Mouse (Mus musculus): ENCODE data around the gene Gm5930. TPM values are rescaled to one million over a fixed set of nuclear protein-coding genes. Genes with fewer than 3 reads are reported as not detected.
"Not testable (repeated sequence)": the region's sequence is repeated elsewhere in the genome, so short reads cannot be mapped to it uniquely, and the experiment has no call there.

Gm5930 gene
- total RNA-seq (2014; fragmentation: Nextera tagmentation) (0.90 and 2.2 TPM in 2 replicates), total RNA-seq (2017) (0.35 and 0.71 TPM in 2 replicates), polyA plus RNA-seq (2012) (not detected in 2 replicates)

GRCm38 (mm10) chr14:44338484-44338883, at the start of gene Gm5930:
Gm5930 (minus strand) TSS chr14:44338584.
- H3K27me3 ChIP-seq (ENCODE audit: insufficient read depth, low read length); H3K9me3 ChIP-seq (replicated peaks); H3K4me1 ChIP-seq (ENCODE audit: insufficient read depth, low read depth, low read length); ATAC-seq (ENCODE audit: extremely low read depth, insufficient number of reproducible peaks, low FRiP score, poor library complexity, severe bottlenecking); DNase-seq (ENCODE audit: low spot score); H3K36me3 ChIP-seq (replicated peaks); H3K4me3 ChIP-seq (ENCODE audit: low read depth, low read length): not testable (repeated sequence)

- H3K36me3 ChIP-seq (replicated peaks); H3K9me3 ChIP-seq (replicated peaks); H3K4me3 ChIP-seq (ENCODE audit: low read depth, low read length); H3K27me3 ChIP-seq (ENCODE audit: insufficient read depth, low read length); ATAC-seq (ENCODE audit: extremely low read depth, insufficient number of reproducible peaks, low FRiP score, poor library complexity, severe bottlenecking); H3K4me1 ChIP-seq (ENCODE audit: insufficient read depth, low read depth, low read length); DNase-seq (ENCODE audit: low spot score): not testable (repeated sequence)
Observed at GRCm38 (mm10) chr14:44384233-44384632, 45.8 kb upstream of the Gm5930 start.

GRCm38 (mm10) chr14:44365057-44365456, 26.7 kb upstream of the Gm5930 start, which contains the start of gene Gm8229:
Gm8229 (plus strand) TSS chr14:44365357.
- not testable (repeated sequence) for DNase-seq (ENCODE audit: low spot score); H3K4me3 ChIP-seq (ENCODE audit: low read depth, low read length); H3K36me3 ChIP-seq (replicated peaks); H3K4me1 ChIP-seq (ENCODE audit: insufficient read depth, low read depth, low read length); H3K27me3 ChIP-seq (ENCODE audit: insufficient read depth, low read length); ATAC-seq (ENCODE audit: extremely low read depth, insufficient number of reproducible peaks, low FRiP score, poor library complexity, severe bottlenecking); H3K9me3 ChIP-seq (replicated peaks)

- ATAC-seq (ENCODE audit: extremely low read depth, insufficient number of reproducible peaks, low FRiP score, poor library complexity, severe bottlenecking); DNase-seq (ENCODE audit: low spot score); H3K4me3 ChIP-seq (ENCODE audit: low read depth, low read length); H3K9me3 ChIP-seq (replicated peaks); H3K4me1 ChIP-seq (ENCODE audit: insufficient read depth, low read depth, low read length); H3K36me3 ChIP-seq (replicated peaks); H3K27me3 ChIP-seq (ENCODE audit: insufficient read depth, low read length): not testable (repeated sequence)
Observed at GRCm38 (mm10) chr14:44362301-44362700, 23.9 kb upstream of the Gm5930 start.

- ATAC-seq (ENCODE audit: extremely low read depth, insufficient number of reproducible peaks, low FRiP score, poor library complexity, severe bottlenecking); H3K36me3 ChIP-seq (replicated peaks); H3K4me3 ChIP-seq (ENCODE audit: low read depth, low read length); H3K4me1 ChIP-seq (ENCODE audit: insufficient read depth, low read depth, low read length); H3K27me3 ChIP-seq (ENCODE audit: insufficient read depth, low read length); H3K9me3 ChIP-seq (replicated peaks); DNase-seq (ENCODE audit: low spot score): not testable (repeated sequence)
Observed at GRCm38 (mm10) chr14:44361416-44361815, 23.0 kb upstream of the Gm5930 start.

GRCm38 (mm10) chr14:44312049-44312448, 26.3 kb downstream of the Gm5930 start:
- DNase-seq (ENCODE audit: low spot score); H3K4me3 ChIP-seq (ENCODE audit: low read depth, low read length); H3K4me1 ChIP-seq (ENCODE audit: insufficient read depth, low read depth, low read length); H3K36me3 ChIP-seq (replicated peaks); H3K9me3 ChIP-seq (replicated peaks); ATAC-seq (ENCODE audit: extremely low read depth, insufficient number of reproducible peaks, low FRiP score, poor library complexity, severe bottlenecking); H3K27me3 ChIP-seq (ENCODE audit: insufficient read depth, low read length): not testable (repeated sequence)

GRCm38 (mm10) chr14:44285280-44285679, 53.1 kb downstream of the Gm5930 start, which contains the start of gene Gm8220:
Gm8220 (plus strand) TSS chr14:44285580.
- not testable (repeated sequence) for H3K9me3 ChIP-seq (replicated peaks); DNase-seq (ENCODE audit: low spot score); H3K4me3 ChIP-seq (ENCODE audit: low read depth, low read length)

More at GRCm38 (mm10) chr14:44285280-44285679, 53.1 kb downstream of the Gm5930 start, which contains the start of gene Gm8220:
- not testable (repeated sequence) for ATAC-seq (ENCODE audit: extremely low read depth, insufficient number of reproducible peaks, low FRiP score, poor library complexity, severe bottlenecking); H3K36me3 ChIP-seq (replicated peaks); H3K4me1 ChIP-seq (ENCODE audit: insufficient read depth, low read depth, low read length); H3K27me3 ChIP-seq (ENCODE audit: insufficient read depth, low read length)

Other genes with a start within 250 kb of the Gm5930 start
- gene Ear2, start 235.9 kb downstream of the Gm5930 start, total RNA-seq (2014; fragmentation: Nextera tagmentation): not detected in 2 replicates
- gene Ear2, start 235.9 kb downstream of the Gm5930 start, total RNA-seq (2017): 0.35 TPM in 1 of 2 replicates, not detected in the other
- not detected in 2 replicates for gene Ear2, start 235.9 kb downstream of the Gm5930 start, polyA plus RNA-seq (2012)
- gene Gm3327, start 214.7 kb downstream of the Gm5930 start, total RNA-seq (2014; fragmentation: Nextera tagmentation): not detected in 2 replicates
- gene Gm3327, start 214.7 kb downstream of the Gm5930 start, total RNA-seq (2017): 0.16 TPM in 1 of 2 replicates, not detected in the other
- not detected in 2 replicates for gene Gm3327, start 214.7 kb downstream of the Gm5930 start, polyA plus RNA-seq (2012)
- not detected in 2 replicates for gene Gm8212, start 140.9 kb downstream of the Gm5930 start, total RNA-seq (2014; fragmentation: Nextera tagmentation)
- gene Gm8212, start 140.9 kb downstream of the Gm5930 start, total RNA-seq (2017): not detected in 2 replicates
- gene Gm8212, start 140.9 kb downstream of the Gm5930 start, polyA plus RNA-seq (2012): 0.03 TPM in 1 of 2 replicates, not detected in the other
- gene 4930503E14Rik, start 125.3 kb downstream of the Gm5930 start, total RNA-seq (2014; fragmentation: Nextera tagmentation): 3.3 and 4.9 TPM in 2 replicates
- 0.93 and 1.1 TPM in 2 replicates for gene 4930503E14Rik, start 125.3 kb downstream of the Gm5930 start, total RNA-seq (2017)
- 0.17 TPM in 1 of 2 replicates, not detected in the other for gene 4930503E14Rik, start 125.3 kb downstream of the Gm5930 start, polyA plus RNA-seq (2012)
- not detected in 2 replicates for gene Gm8220, start 53.0 kb downstream of the Gm5930 start, total RNA-seq (2014; fragmentation: Nextera tagmentation)
- 0.76 TPM in 1 of 2 replicates, not detected in the other for gene Gm8220, start 53.0 kb downstream of the Gm5930 start, total RNA-seq (2017)
- gene Gm8220, start 53.0 kb downstream of the Gm5930 start, polyA plus RNA-seq (2012): not detected in 2 replicates
- not detected in 2 replicates for gene Gm8229, start 26.8 kb upstream of the Gm5930 start, total RNA-seq (2014; fragmentation: Nextera tagmentation)
- gene Gm8229, start 26.8 kb upstream of the Gm5930 start, total RNA-seq (2017): 0.11 and 0.17 TPM in 2 replicates
- gene Gm8229, start 26.8 kb upstream of the Gm5930 start, polyA plus RNA-seq (2012): not detected in 2 replicates
- gene Gm3371, start 72.1 kb upstream of the Gm5930 start, total RNA-seq (2014; fragmentation: Nextera tagmentation): not detected in 2 replicates
- gene Gm3371, start 72.1 kb upstream of the Gm5930 start, total RNA-seq (2017): not detected in 2 replicates
- not detected in 2 replicates for gene Gm3371, start 72.1 kb upstream of the Gm5930 start, polyA plus RNA-seq (2012)
- gene Gm8232, start 95.1 kb upstream of the Gm5930 start, total RNA-seq (2014; fragmentation: Nextera tagmentation): not detected in 2 replicates
- gene Gm8232, start 95.1 kb upstream of the Gm5930 start, total RNA-seq (2017): 0.11 TPM in 1 of 2 replicates, not detected in the other
- gene Gm8232, start 95.1 kb upstream of the Gm5930 start, polyA plus RNA-seq (2012): not detected in 2 replicates
- gene BC061237, start 153.9 kb upstream of the Gm5930 start, total RNA-seq (2014; fragmentation: Nextera tagmentation): not detected in 2 replicates
- gene BC061237, start 153.9 kb upstream of the Gm5930 start, total RNA-seq (2017): not detected in 2 replicates
- not detected in 2 replicates for gene BC061237, start 153.9 kb upstream of the Gm5930 start, polyA plus RNA-seq (2012)
- gene Gm17093, start 179.7 kb upstream of the Gm5930 start, total RNA-seq (2014; fragmentation: Nextera tagmentation): not detected in 2 replicates
- gene Gm17093, start 179.7 kb upstream of the Gm5930 start, total RNA-seq (2017): not detected in 2 replicates
- gene Gm17093, start 179.7 kb upstream of the Gm5930 start, polyA plus RNA-seq (2012): not detected in 2 replicates
- not detected in 2 replicates for gene Gm8247, start 244.6 kb upstream of the Gm5930 start, total RNA-seq (2014; fragmentation: Nextera tagmentation)
- not detected in 2 replicates for gene Gm8247, start 244.6 kb upstream of the Gm5930 start, total RNA-seq (2017)
- not detected in 2 replicates for gene Gm8247, start 244.6 kb upstream of the Gm5930 start, polyA plus RNA-seq (2012)

Measured in G1E (cell line).